Mouse (Mus musculus): ENCODE data around the gene Birc2. TPM values are rescaled to one million over a fixed set of nuclear protein-coding genes. Genes with fewer than 3 reads are reported as not detected.

Birc2 gene
- polyA plus RNA-seq, 1 experiment from 2014 or later = 48.9 TPM

- H3K27ac ChIP-seq = no peak overlapping the region
- H3K4me3 ChIP-seq (replicated peaks) = no peak overlapping the region
- H3K36me3 ChIP-seq (replicated peaks) = peaks cover 27% of the 10 kb centered on the region
- H3K9me3 ChIP-seq = no peaks in the 10 kb centered on the region
- H3K4me2 ChIP-seq = no peak overlapping the region
- peaks cover 5% of the 10 kb centered on the region for H3K4me1 ChIP-seq
- no peak overlapping the region for H3K9ac ChIP-seq
- WGBS = 79% methylated on average over 1 of the region's 1 CpGs
- H3K27me3 ChIP-seq = no peaks in the 10 kb centered on the region
- no peak for ATAC-seq (ENCODE audit: low FRiP score)
These were observed 59.2 kb downstream of the Birc2 start for GRCm38 (mm10) chr9:7777652-7778051.

- no peak overlapping the region for H3K4me2 ChIP-seq
- H3K4me1 ChIP-seq = peaks cover 11% of the 10 kb centered on the region
- no peak overlapping the region for H3K4me3 ChIP-seq (replicated peaks)
- H3K27me3 ChIP-seq = no peaks in the 10 kb centered on the region
- no peaks in the 10 kb centered on the region for H3K9me3 ChIP-seq
- H3K27ac ChIP-seq = no peak overlapping the region
- 100% methylated on average over 1 of the region's 1 CpGs for WGBS
- H3K36me3 ChIP-seq (replicated peaks) = peaks cover 23% of the 10 kb centered on the region
- ATAC-seq (ENCODE audit: low FRiP score) = no peak
- no peak overlapping the region for H3K9ac ChIP-seq
These were observed 59.9 kb downstream of the Birc2 start for GRCm38 (mm10) chr9:7776940-7777339.

- Histone ChIP-seq H3K4me1 (peaks cover 11% of the 10 kb centered on the region), H3K9ac (no peak overlapping the region), H3K27me3 (no peaks in the 10 kb centered on the region), H3K4me2 (no peak overlapping the region), H3K27ac (no peak overlapping the region), H3K4me3 (replicated peaks) (no peak overlapping the region), H3K36me3 (replicated peaks) (peaks cover 19% of the 10 kb centered on the region), H3K9me3 (no peaks in the 10 kb centered on the region)
- no peak for ATAC-seq (ENCODE audit: low FRiP score)
- 79% methylated on average over 3 of the region's 3 CpGs for WGBS
These were observed 60.9 kb downstream of the Birc2 start for GRCm38 (mm10) chr9:7775986-7776385.

- Histone ChIP-seq H3K4me1 (peaks cover 11% of the 10 kb centered on the region), H3K36me3 (replicated peaks) (peaks cover 19% of the 10 kb centered on the region), H3K27ac (no peak overlapping the region), H3K27me3 (no peaks in the 10 kb centered on the region), H3K4me2 (no peak overlapping the region), H3K9ac (no peak overlapping the region), H3K4me3 (replicated peaks) (no peak overlapping the region), H3K9me3 (no peaks in the 10 kb centered on the region)
- 92% methylated on average over 2 of the region's 2 CpGs for WGBS
- ATAC-seq (ENCODE audit: low FRiP score) = no peak
These were observed 61.9 kb downstream of the Birc2 start for GRCm38 (mm10) chr9:7775011-7775410.

- peaks cover 23% of the 10 kb centered on the region for H3K36me3 ChIP-seq (replicated peaks)
- WGBS = 89% methylated on average over 10 of the region's 10 CpGs
- H3K9ac ChIP-seq = no peak overlapping the region
- H3K4me2 ChIP-seq = no peak overlapping the region
- no peaks in the 10 kb centered on the region for H3K9me3 ChIP-seq
- H3K4me3 ChIP-seq (replicated peaks) = no peak overlapping the region
- H3K27me3 ChIP-seq = no peaks in the 10 kb centered on the region
- no peak overlapping the region for H3K27ac ChIP-seq
- no peak for ATAC-seq (ENCODE audit: low FRiP score)
- peaks cover 11% of the 10 kb centered on the region for H3K4me1 ChIP-seq
These were observed 62.3 kb downstream of the Birc2 start for GRCm38 (mm10) chr9:7774538-7774937.

- WGBS = 88% methylated on average over 5 of the region's 5 CpGs
These were observed 63.2 kb downstream of the Birc2 start for GRCm38 (mm10) chr9:7773686-7774085.

GRCm38 (mm10) chr9:7772773-7773454 lies 64.0 kb downstream of the Birc2 start:
- Histone ChIP-seq H3K4me2 (no peak overlapping the region), H3K27me3 (no peaks in the 10 kb centered on the region), H3K9ac (no peak overlapping the region), H3K4me3 (replicated peaks) (no peak overlapping the region), H3K9me3 (no peaks in the 10 kb centered on the region), H3K36me3 (replicated peaks) (peaks cover 26% of the 10 kb centered on the region), H3K4me1 (peaks cover 13% of the 10 kb centered on the region), H3K27ac (no peak overlapping the region)
- ATAC-seq (ENCODE audit: low FRiP score) = no peak; the same call in 1 of the 2 replicates
- WGBS = 73% methylated on average over 4 of the region's 4 CpGs

More at GRCm38 (mm10) chr9:7773686-7774085, 63.2 kb downstream of the Birc2 start:
- no peak for ATAC-seq (ENCODE audit: low FRiP score)
- H3K27me3 ChIP-seq = no peaks in the 10 kb centered on the region
- H3K4me1 ChIP-seq = peaks cover 11% of the 10 kb centered on the region
- H3K36me3 ChIP-seq (replicated peaks) = peaks cover 29% of the 10 kb centered on the region
- no peak overlapping the region for H3K9ac ChIP-seq
- H3K4me2 ChIP-seq = no peak overlapping the region
- H3K9me3 ChIP-seq = no peaks in the 10 kb centered on the region
- no peak overlapping the region for H3K27ac ChIP-seq
- H3K4me3 ChIP-seq (replicated peaks) = no peak overlapping the region

GRCm38 (mm10) chr9:7772361-7772760 lies 64.5 kb downstream of the Birc2 start:
- no peak overlapping the region for H3K4me2 ChIP-seq
- peaks cover 19% of the 10 kb centered on the region for H3K4me1 ChIP-seq
- no peak overlapping the region for H3K27ac ChIP-seq
- no peaks in the 10 kb centered on the region for H3K9me3 ChIP-seq
- ATAC-seq (ENCODE audit: low FRiP score) = no peak
- no peaks in the 10 kb centered on the region for H3K27me3 ChIP-seq
- H3K9ac ChIP-seq = no peak overlapping the region
- H3K36me3 ChIP-seq (replicated peaks) = peaks cover 22% of the 10 kb centered on the region
- 86% methylated on average over 2 of the region's 2 CpGs for WGBS
- no peak overlapping the region for H3K4me3 ChIP-seq (replicated peaks)

- ATAC-seq (ENCODE audit: low FRiP score) = no peak
- Histone ChIP-seq H3K27ac (no peak overlapping the region), H3K9me3 (no peaks in the 10 kb centered on the region), H3K4me3 (replicated peaks) (no peak overlapping the region), H3K9ac (no peak overlapping the region), H3K36me3 (replicated peaks) (peaks cover 22% of the 10 kb centered on the region), H3K27me3 (no peaks in the 10 kb centered on the region), H3K4me2 (no peak overlapping the region), H3K4me1 (peaks cover 45% of the 10 kb centered on the region)
- WGBS = 86% methylated on average over 5 of the region's 5 CpGs
These were observed 67.4 kb downstream of the Birc2 start for GRCm38 (mm10) chr9:7769491-7769890.

- Histone ChIP-seq H3K9me3 (no peaks in the 10 kb centered on the region), H3K4me2 (no peak overlapping the region), H3K4me3 (replicated peaks) (no peak overlapping the region), H3K27ac (no peak overlapping the region), H3K36me3 (replicated peaks) (peaks cover 22% of the 10 kb centered on the region), H3K4me1 (peaks cover 45% of the 10 kb centered on the region), H3K9ac (no peak overlapping the region), H3K27me3 (no peaks in the 10 kb centered on the region)
- no peak for ATAC-seq (ENCODE audit: low FRiP score)
- 71% methylated on average over 4 of the region's 4 CpGs for WGBS
These were observed 67.8 kb downstream of the Birc2 start for GRCm38 (mm10) chr9:7769081-7769480.

Small RNA genes within 50 kb of the gene (microRNA-seq; reads per million reads assigned to microRNA genes)
- 15.3 reads per million, percentile 31 among the genes with 10 or more reads in this experiment for gene Mir5618

Other genes starting within 250 kb of the Birc2 start
- not detected in 2 replicates for gene Mmp20, start 208.8 kb downstream of the Birc2 start, polyA plus RNA-seq (2016; fragmentation: Nextera tagmentation; extraction: Ambion mirVana)
- not detected in 2 replicates for gene Mmp7, start 145.0 kb downstream of the Birc2 start, polyA plus RNA-seq (2016; fragmentation: Nextera tagmentation; extraction: Ambion mirVana)
- gene Tmem123, start 73.0 kb downstream of the Birc2 start, polyA plus RNA-seq (2016; fragmentation: Nextera tagmentation; extraction: Ambion mirVana) = 85.1 and 86.5 TPM in 2 replicates
- 1.9 and 3.7 TPM in 2 replicates for gene Birc3, start 36.1 kb upstream of the Birc2 start, polyA plus RNA-seq (2016; fragmentation: Nextera tagmentation; extraction: Ambion mirVana)
- gene Yap1, start 167.5 kb upstream of the Birc2 start, polyA plus RNA-seq (2016; fragmentation: Nextera tagmentation; extraction: Ambion mirVana) = 29.3 and 31.6 TPM in 2 replicates
- gene Cfap300, start 205.8 kb upstream of the Birc2 start, polyA plus RNA-seq (2016; fragmentation: Nextera tagmentation; extraction: Ambion mirVana) = 16.5 and 18.6 TPM in 2 replicates

All from forebrain, embryonic 12.5 days (tissue).